22 mouse cellular contexts compared by ENCODE assay signal in the genomic region with DNA sequence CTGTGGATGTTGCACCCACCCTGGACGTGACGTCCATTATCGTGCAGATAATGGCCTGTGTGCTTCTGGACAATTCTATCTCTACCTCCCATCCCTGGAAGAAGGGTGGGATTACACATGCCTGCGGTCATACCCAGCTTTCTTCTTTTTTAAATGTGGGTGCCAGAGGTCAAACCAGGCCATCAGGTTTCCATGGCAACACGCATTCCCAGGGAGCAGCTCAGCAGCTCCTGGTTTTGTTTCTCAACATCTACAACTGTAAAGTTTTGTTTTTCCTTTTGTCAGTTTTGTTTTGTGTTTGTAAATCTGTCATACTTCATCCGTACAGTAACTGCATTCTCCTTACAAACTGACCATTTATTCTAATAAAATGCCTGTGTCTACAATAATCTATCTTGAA. TPM values are rescaled to one million over a fixed set of nuclear protein-coding genes. Genes with fewer than 3 reads are reported as not detected.
DNase-seq lines count a peak whose midpoint lies in the region; ATAC-seq and TF ChIP-seq lines count a peak whose summit lies in the region.
"Had no signal": no experiment of that assay in that cellular context is flagged by ENCODE, and none has a peak within 500 bp of the region (broad histone marks: within the 10 kb centered on the region; RNA-seq: fewer than 3 reads in every experiment).

No protein-coding gene starts in this region.

- peak; percentile 27 for DNase-seq in adrenal gland, postnatal 10 days
- DNase-seq in adrenal gland, postnatal 4 days (ENCODE audit: low spot score in 2 of 2), result no peak
- DNase-seq in midbrain, embryonic 11.5 days (ENCODE audit: low spot score, missing footprints), result peak; percentile 82
- DNase-seq in embryo, embryonic 10.5 days (ENCODE audit: low spot score), result peak; percentile 49
- peak; percentile 47 for DNase-seq in mesoderm, embryonic 11.5 days (ENCODE audit: low read depth, low spot score)
- DNase-seq in left cerebral cortex, adult 2 months (ENCODE audit: extremely low spot score in 1 of 2, low spot score in 2 of 2), result no peak
- DNase-seq in lung, postnatal 25 days (ENCODE audit: low spot score), result no peak
- DNase-seq: adrenal gland, postnatal 14 days; B cell, adult 2 months; cerebellum, adult 18-20 months; cerebellum, adult 9-11 months; cerebellum, postnatal 36 days; gastrocnemius, postnatal 10 days; heart, adult 18-20 months; heart, postnatal 10 days; heart, postnatal 4 days had no signal

- H3K36me3 ChIP-seq in midbrain, embryonic 11.5 days (ENCODE audit: control insufficient read depth, insufficient read depth, low read length), result no peaks in the 10 kb centered on the region
- no peaks in the 10 kb centered on the region for H3K36me3 ChIP-seq in midbrain, embryonic 15.5 days (replicated peaks)

- no peak overlapping the region for H3K27ac ChIP-seq in midbrain, embryonic 11.5 days (ENCODE audit: low read depth, low read length)
- no peak overlapping the region for H3K27ac ChIP-seq in midbrain, embryonic 15.5 days
- no peak overlapping the region for H3K27ac ChIP-seq in left cerebral cortex, adult 2 months
- H3K27ac ChIP-seq: heart, embryonic 10.5 days; hindbrain, embryonic 14.5 days had no signal

- H3K4me1 ChIP-seq in midbrain, embryonic 11.5 days (ENCODE audit: control insufficient read depth, insufficient read depth, low read length), result peaks cover 4% of the 10 kb centered on the region; the same call in 1 of the 2 replicates
- H3K4me1 ChIP-seq in midbrain, embryonic 15.5 days, result no peaks in the 10 kb centered on the region
- H3K4me1 ChIP-seq: heart, embryonic 10.5 days had no signal

- TF ChIP-seq CTCF in left cerebral cortex, adult 2 months (IDR thresholded peaks at IDR 0.05), result no peak

- no peaks in the 10 kb centered on the region for H3K9me3 ChIP-seq in midbrain, embryonic 11.5 days (ENCODE audit: control insufficient read depth, low read length)
- H3K9me3 ChIP-seq in midbrain, embryonic 15.5 days, result no peaks in the 10 kb centered on the region
- H3K9me3 ChIP-seq: heart, embryonic 10.5 days had no signal

- H3K27me3 ChIP-seq in midbrain, embryonic 11.5 days (ENCODE audit: control insufficient read depth, insufficient read depth, low read length), result no peaks in the 10 kb centered on the region
- H3K27me3 ChIP-seq in midbrain, embryonic 15.5 days (replicated peaks), result no peaks in the 10 kb centered on the region

- intact Hi-C loops in left cerebral cortex, adult 2 months (cut with DNase I), result no loop called here

- H3K4me2 ChIP-seq in midbrain, embryonic 11.5 days, result no peak overlapping the region
- no peak overlapping the region for H3K4me2 ChIP-seq in midbrain, embryonic 15.5 days
- H3K4me2 ChIP-seq: hindbrain, embryonic 14.5 days had no signal

- H3K4me3 ChIP-seq in midbrain, embryonic 11.5 days (ENCODE audit: low read depth, low read length), result no peak overlapping the region
- no peak overlapping the region for H3K4me3 ChIP-seq in midbrain, embryonic 15.5 days
- H3K4me3 ChIP-seq in left cerebral cortex, adult 2 months, result no peak overlapping the region
- H3K4me3 ChIP-seq: heart, embryonic 10.5 days had no signal

- ATAC-seq in midbrain, embryonic 11.5 days (ENCODE audit: low FRiP score), result no peak
- no peak for ATAC-seq in midbrain, embryonic 15.5 days (replicated peaks)
- ATAC-seq: CD4-positive, CD25-positive, alpha-beta regulatory T cell, adult 4 months; forebrain, embryonic 14.5 days; intestine, embryonic 16.5 days had no signal

- WGBS in midbrain, embryonic 11.5 days, result 19% methylated on average over 6 of the region's 6 CpGs
- 17% methylated on average over 6 of the region's 6 CpGs for WGBS in midbrain, embryonic 15.5 days

- H3K9ac ChIP-seq in midbrain, embryonic 11.5 days (ENCODE audit: low read length), result no peak overlapping the region
- H3K9ac ChIP-seq in midbrain, embryonic 15.5 days, result no peak overlapping the region
- H3K9ac ChIP-seq: hindbrain, embryonic 14.5 days had no signal

RNA-seq across cellular contexts. Expression of gene Tra2b, which starts 31.3 kb away (rescaled TPM):
- 100 to 1,000 TPM; 107 to 109 TPM for total RNA-seq in adrenal gland, postnatal 10 days (2021)
- 100 to 1,000 TPM; 133 TPM for total RNA-seq in adrenal gland, postnatal 4 days (2021)
- polyA plus RNA-seq in midbrain, embryonic 11.5 days (2014; fragmentation: Nextera tagmentation; extraction: Ambion mirVana), result 473 and 513 TPM in 2 replicates
- 258 and 265 TPM in 2 replicates for polyA plus RNA-seq in midbrain, embryonic 15.5 days (2015; fragmentation: Nextera tagmentation; extraction: Ambion mirVana)
- total RNA-seq in left cerebral cortex, adult 2 months (2021), result 10 to 100 TPM; 71.8 to 78.4 TPM

Comparison
In these comparisons a context has a peak if more than half of its experiments do, and no peak if none do; other contexts are left out.
1. DNase-seq: peak in adrenal gland, postnatal 10 days (single experiment), midbrain, embryonic 11.5 days (single experiment), embryo, embryonic 10.5 days (single experiment) and mesoderm, embryonic 11.5 days (single experiment); none in adrenal gland, postnatal 4 days (0 of 2), left cerebral cortex, adult 2 months (0 of 2) and lung, postnatal 25 days (single experiment).